Mouse (Mus musculus) kidney, postnatal 0 days (tissue): ENCODE data around the gene Batf. TPM values are rescaled to one million over a fixed set of nuclear protein-coding genes. Genes with fewer than 3 reads are reported as not detected.
"Not testable (repeated sequence)": the region's sequence is repeated elsewhere in the genome, so short reads cannot be mapped to it uniquely, and the experiment has no call there.

Experiments used
- ATAC-seq: fragments of 200-750 bp; cut with Nextera tagmentation; replicated peaks from 2 replicates; pipeline ENCODE4 v1.8.0; 2017; ENCODE audit warnings: low read depth, moderate number of reproducible peaks, moderate TSS enrichment, moderate library complexity; ENCODE audit not compliant: low FRiP score
- DNase-seq: peaks from one replicate; pipeline ENCODE4 v3.0.0-alpha.2; 2016; ENCODE audit warnings: low spot score
- H3K27ac ChIP-seq: fragments of 300-500 bp; sonication (generic); 2 replicates; pipeline ENCODE4 v1.5.1; 2014; ENCODE audit warnings: mild to moderate bottlenecking
- H3K27me3 ChIP-seq: fragments of 300-500 bp; sonication (generic); 2 replicates; pipeline ENCODE4 v1.6.1; 2014; ENCODE audit warnings: low read length, mixed read lengths; ENCODE audit not compliant: insufficient read depth
- H3K36me3 ChIP-seq: fragments of 300-500 bp; sonication (generic); 2 replicates; pipeline ENCODE4 v1.6.1; 2014; ENCODE audit warnings: low read length, mixed read lengths; ENCODE audit not compliant: insufficient read depth
- H3K4me1 ChIP-seq: fragments of 300-500 bp; sonication (generic); replicated peaks from 2 replicates; pipeline ENCODE4 v1.6.1; 2014; ENCODE audit warnings: antibody characterized with exemption, low read length, mixed read lengths; ENCODE audit not compliant: insufficient read depth
- H3K4me2 ChIP-seq: fragments of 300-500 bp; sonication (generic); 2 replicates; pipeline ENCODE4 v1.6.1; 2014; ENCODE audit warnings: mild to moderate bottlenecking, low read length, moderate library complexity, mixed read lengths
- H3K4me3 ChIP-seq: fragments of 300-500 bp; sonication (generic); replicated peaks from 2 replicates; pipeline ENCODE4 v1.5.1; 2014; ENCODE audit warnings: low read depth, low read length
- H3K9ac ChIP-seq: fragments of 300-500 bp; sonication (generic); 2 replicates; pipeline ENCODE4 v1.6.1; 2014; ENCODE audit warnings: low read depth, low read length
- H3K9me3 ChIP-seq: fragments of 300-500 bp; sonication (generic); replicated peaks from 2 replicates; pipeline ENCODE4 v1.6.1; 2016; ENCODE audit warnings: low read length, inconsistent platforms, mixed read lengths
- CTCF ChIP-seq: IDR thresholded peaks from 2 replicates; pipeline ENCODE4 v1.5.1; 2016; ENCODE audit warnings: antibody characterized with exemption, low read depth, mild to moderate bottlenecking, moderate library complexity
- WGBS: fragments of 180-500 bp; shearing (Covaris S2); extraction: QIAGEN DNeasy Blood & Tissue Kit; methylation state at CpG from one replicate; pipeline ENCODE4 v1.1.7; 2014; 5-methylcytosine and 5-hydroxymethylcytosine counted together
- polyA plus RNA-seq: library from polyadenylated mRNA; unstranded; fragments of >200 nt; fragmentation: Nextera tagmentation; extraction: Ambion mirVana; gene quantifications from 2 replicates; pipeline ENCODE4 v1.2.1, GENCODE M21; 2015

Gene Batf
- polyA plus RNA-seq, 1 experiment from 2014 or later = 4.0 TPM

- WGBS = 82% methylated on average over 5 of the region's 5 CpGs
Measured at GRCm38 (mm10) chr12:85696436-85696835, 10.0 kb downstream of the Batf start.

GRCm38 (mm10) chr12:85698179-85698578 is 11.7 kb downstream of the Batf start:
- peak; percentile 88 for ATAC-seq
- Histone ChIP-seq H3K4me2 (peak overlapping the region; percentile 38), H3K4me3 (0 out of 2 replicates have a peak overlapping the region, but pooled peaks have one; percentile 7), H3K9ac (0 out of 2 replicates have a peak overlapping the region, but pooled peaks have one; percentile 27)
- WGBS = 10% methylated on average over 13 of the region's 37 CpGs
- not testable (repeated sequence) for DNase-seq, H3K36me3 ChIP-seq, H3K4me1 ChIP-seq, H3K27me3 ChIP-seq, H3K27ac ChIP-seq, H3K9me3 ChIP-seq

More at GRCm38 (mm10) chr12:85696436-85696835, 10.0 kb downstream of the Batf start:
- Histone ChIP-seq H3K27ac (no peak overlapping the region), H3K36me3 (no peaks in the 10 kb centered on the region), H3K9me3 (no peaks in the 10 kb centered on the region), H3K27me3 (no peaks in the 10 kb centered on the region), H3K4me2 (no peak overlapping the region), H3K4me3 (no peak overlapping the region), H3K9ac (no peak overlapping the region), H3K4me1 (no peaks in the 10 kb centered on the region)
- ATAC-seq (no peak), DNase-seq (no peak)
- no peak for TF ChIP-seq CTCF

GRCm38 (mm10) chr12:85700191-85700841 is 13.8 kb downstream of the Batf start:
- no peak for TF ChIP-seq CTCF
- Histone ChIP-seq H3K27ac (no peak overlapping the region), H3K36me3 (no peaks in the 10 kb centered on the region), H3K9me3 (no peaks in the 10 kb centered on the region), H3K4me3 (no peak overlapping the region), H3K9ac (no peak overlapping the region), H3K4me1 (no peaks in the 10 kb centered on the region), H3K27me3 (no peaks in the 10 kb centered on the region), H3K4me2 (no peak overlapping the region)
- WGBS = 59% methylated on average over 6 of the region's 6 CpGs
- ATAC-seq (no peak), DNase-seq (no peak)

- Histone ChIP-seq H3K4me2 (no peak overlapping the region), H3K4me3 (no peak overlapping the region), H3K9ac (no peak overlapping the region), H3K4me1 (0 out of 2 replicates have a peak, but pooled peaks cover 3% of the 10 kb centered on the region), H3K36me3 (no peaks in the 10 kb centered on the region), H3K27ac (no peak overlapping the region), H3K9me3 (no peaks in the 10 kb centered on the region), H3K27me3 (no peaks in the 10 kb centered on the region)
- DNase-seq = peak; percentile 27
- no peak for TF ChIP-seq CTCF
- WGBS = 80% methylated on average over 7 of the region's 7 CpGs
- no peak for ATAC-seq
Measured at GRCm38 (mm10) chr12:85700842-85701223, 14.4 kb downstream of the Batf start.

GRCm38 (mm10) chr12:85702166-85703055 is 15.9 kb downstream of the Batf start:
- Histone ChIP-seq H3K9me3 (no peaks in the 10 kb centered on the region), H3K4me2 (no peak overlapping the region), H3K4me3 (no peak overlapping the region), H3K27me3 (no peaks in the 10 kb centered on the region), H3K27ac (no peak overlapping the region), H3K9ac (no peak overlapping the region), H3K36me3 (no peaks in the 10 kb centered on the region), H3K4me1 (0 out of 2 replicates have a peak, but pooled peaks cover 6% of the 10 kb centered on the region)
- TF ChIP-seq CTCF = no peak
- ATAC-seq (no peak), DNase-seq (no peak)
- 76% methylated on average over 15 of the region's 15 CpGs for WGBS

GRCm38 (mm10) chr12:85703507-85703906 is 17.0 kb downstream of the Batf start:
- Histone ChIP-seq H3K27ac (no peak overlapping the region), H3K4me1 (0 out of 2 replicates have a peak, but pooled peaks cover 6% of the 10 kb centered on the region), H3K4me3 (no peak overlapping the region), H3K27me3 (no peaks in the 10 kb centered on the region), H3K4me2 (no peak overlapping the region), H3K9ac (no peak overlapping the region), H3K9me3 (no peaks in the 10 kb centered on the region), H3K36me3 (no peaks in the 10 kb centered on the region)
- TF ChIP-seq CTCF = no peak
- WGBS = 60% methylated on average over 3 of the region's 3 CpGs
- ATAC-seq (no peak), DNase-seq (no peak)
